Mouse (Mus musculus): ENCODE measurements around the gene Mmp2. TPM values are rescaled to one million over a fixed set of nuclear protein-coding genes. Genes with fewer than 3 reads are reported as not detected.
"Not testable (repeated sequence)": the region's sequence is repeated elsewhere in the genome, so short reads cannot be mapped to it uniquely, and the experiment has no call there.

Gene Mmp2
- polyA plus RNA-seq (2015; fragmentation: Nextera tagmentation; extraction: Ambion mirVana) = 245 and 256 TPM in 2 replicates

DNA sequence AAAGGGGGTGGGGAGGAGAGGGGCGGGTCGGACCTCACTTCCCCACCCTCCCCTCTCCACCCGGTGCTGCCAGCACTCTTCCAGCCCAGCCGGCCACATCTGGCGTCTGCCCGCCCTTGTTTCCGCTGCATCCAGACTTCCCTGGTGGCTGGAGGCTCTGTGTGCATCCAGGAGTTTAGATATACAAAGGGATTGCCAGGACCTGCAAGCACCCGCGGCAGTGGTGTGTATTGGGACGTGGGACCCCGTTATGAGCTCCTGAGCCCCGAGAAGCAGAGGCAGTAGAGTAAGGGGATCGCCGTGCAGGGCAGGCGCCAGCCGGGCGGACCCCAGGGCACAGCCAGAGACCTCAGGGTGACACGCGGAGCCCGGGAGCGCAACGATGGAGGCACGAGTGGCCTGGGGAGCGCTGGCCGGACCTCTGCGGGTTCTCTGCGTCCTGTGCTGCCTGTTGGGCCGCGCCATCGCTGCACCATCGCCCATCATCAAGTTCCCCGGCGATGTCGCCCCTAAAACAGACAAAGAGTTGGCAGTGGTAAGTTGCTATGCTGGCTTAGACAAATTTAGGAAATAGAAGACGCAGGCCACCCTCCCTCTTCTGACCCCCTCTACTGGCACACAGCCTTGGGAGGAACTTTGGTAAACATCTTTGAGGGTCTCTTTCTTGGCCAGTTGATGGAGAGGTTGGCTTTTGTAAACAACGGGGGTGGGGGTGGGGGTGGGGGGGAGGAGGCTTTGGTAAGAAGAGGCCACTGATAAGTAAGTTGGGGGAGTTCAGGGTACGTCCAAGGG is at the start of gene Mmp2:
TSS of gene Mmp2 (plus strand) at position 49 of the 792 bp plus-strand sequence.
- 0 out of 2 replicates have a peak, but pooled peaks cover 5% of the 10 kb centered on the region for H3K27me3 ChIP-seq
- H3K4me3 ChIP-seq = peak within 1 kb of the TSS; percentile 73
- peaks cover 23% of the 10 kb centered on the region for H3K36me3 ChIP-seq
- H3K27ac ChIP-seq = peak within 1 kb of the TSS; percentile 94
- H3K9ac ChIP-seq = peak within 1 kb of the TSS; percentile 90
- H3K4me1 ChIP-seq = peaks cover 30% of the 10 kb centered on the region
- ATAC-seq (ENCODE audit: low FRiP score, low read depth) = peak; percentile 84
- H3K9me3 ChIP-seq = no peaks in the 10 kb centered on the region
- under 1% methylated on average over 30 of the region's 37 CpGs for WGBS
- H3K4me2 ChIP-seq (replicated peaks) = peak within 1 kb of the TSS; percentile 77

DNA sequence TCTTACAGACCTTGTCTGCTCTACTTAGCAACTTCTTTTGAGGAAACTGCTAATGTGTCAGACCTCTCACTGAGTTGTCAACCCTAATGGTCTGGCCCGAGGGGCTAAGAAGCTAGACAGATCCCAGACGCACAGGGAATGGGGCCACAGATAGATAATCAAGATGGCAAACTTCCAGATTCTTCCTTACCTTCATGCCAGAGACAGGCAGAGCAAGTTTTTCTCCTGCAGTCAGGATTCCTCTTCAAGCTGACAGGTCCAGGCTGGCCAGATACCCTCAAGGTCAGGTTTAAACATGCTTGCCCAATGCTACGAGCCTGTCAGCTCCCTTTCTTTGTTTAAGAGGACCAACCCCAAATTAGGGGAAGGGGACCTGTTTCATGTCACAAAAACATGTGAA is 46.1 kb upstream of the Mmp2 start:
- Histone ChIP-seq H3K4me2 (replicated peaks) (no peak overlapping the region), H3K9ac (no peak overlapping the region), H3K4me1 (0 out of 2 replicates have a peak, but pooled peaks cover 3% of the 10 kb centered on the region), H3K27ac (no peak overlapping the region), H3K9me3 (no peaks in the 10 kb centered on the region), H3K4me3 (no peak overlapping the region), H3K27me3 (no peaks in the 10 kb centered on the region), H3K36me3 (no peaks in the 10 kb centered on the region)
- 50% methylated on average over 3 of the region's 3 CpGs for WGBS
- no peak for ATAC-seq (ENCODE audit: low FRiP score, low read depth)

DNA sequence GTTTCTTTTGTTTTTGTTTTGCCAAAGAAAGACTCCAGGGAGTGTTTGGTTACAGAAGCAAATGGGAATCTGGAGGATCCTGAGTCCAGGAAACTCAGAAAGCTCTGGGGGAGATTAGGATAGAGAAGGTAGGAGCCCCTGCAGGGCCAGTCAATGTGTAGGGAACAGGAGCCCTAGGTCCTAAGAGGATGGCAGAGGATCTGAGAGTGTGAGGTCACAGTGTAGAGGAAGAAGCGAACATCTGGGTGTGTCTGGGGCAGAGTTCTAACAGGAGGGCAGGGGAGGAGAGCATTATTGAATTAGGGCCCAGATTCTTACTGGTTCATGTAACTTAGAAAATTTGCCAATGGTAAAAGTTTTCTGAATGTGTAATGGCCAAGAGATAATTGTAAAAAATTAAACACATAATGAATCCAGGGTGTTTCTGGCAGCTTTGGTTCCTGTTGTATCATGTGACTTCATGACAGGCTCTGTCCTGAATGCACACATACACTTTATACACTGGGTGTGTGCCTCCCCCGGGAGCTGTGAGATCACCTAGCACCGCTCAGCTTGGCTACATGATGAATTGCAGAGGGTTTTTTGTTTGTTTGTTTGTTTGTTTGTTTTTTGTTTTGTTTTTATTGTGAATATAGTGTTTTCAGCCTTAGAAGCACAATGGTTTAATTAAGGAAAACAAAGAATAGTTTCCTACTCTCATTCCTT is 43.0 kb upstream of the Mmp2 start:
- Histone ChIP-seq H3K4me3 (no peak overlapping the region), H3K4me2 (replicated peaks) (no peak overlapping the region), H3K9ac (no peak overlapping the region), H3K27ac (no peak overlapping the region), H3K9me3 (0 out of 2 replicates have a peak, but pooled peaks cover 6% of the 10 kb centered on the region), H3K4me1 (no peaks in the 10 kb centered on the region), H3K36me3 (no peaks in the 10 kb centered on the region; the same call in 1 of the 2 replicates), H3K27me3 (no peaks in the 10 kb centered on the region)
- ATAC-seq (ENCODE audit: low FRiP score, low read depth) = no peak
- WGBS = 73% methylated on average over 3 of the region's 3 CpGs

DNA sequence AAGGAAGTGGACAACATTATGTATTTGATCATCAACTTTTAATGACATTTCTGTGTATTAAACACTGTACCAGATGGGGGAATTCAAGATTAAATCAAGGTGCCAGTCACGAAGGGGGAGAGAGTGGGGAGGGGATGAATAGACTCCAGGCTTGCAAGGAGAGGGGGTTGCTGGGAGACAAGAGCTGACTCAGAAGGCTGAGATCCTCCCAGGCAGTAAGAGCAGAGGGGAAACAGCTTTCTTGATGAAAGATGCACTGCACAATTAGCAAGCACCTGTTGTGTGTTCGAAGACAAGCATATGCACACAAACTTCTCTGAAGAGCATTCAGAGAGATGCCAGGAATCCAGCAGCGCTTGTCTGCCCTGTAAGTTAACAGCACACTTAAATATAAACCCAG is 36.3 kb upstream of the Mmp2 start:
- H3K4me1 ChIP-seq = peaks cover 5% of the 10 kb centered on the region; the same call in 1 of the 2 replicates
- no peaks in the 10 kb centered on the region; the same call in 1 of the 2 replicates for H3K36me3 ChIP-seq
- no peak overlapping the region for H3K27ac ChIP-seq
- 0 out of 2 replicates have a peak, but pooled peaks cover 6% of the 10 kb centered on the region for H3K9me3 ChIP-seq
- WGBS = 57% methylated on average over 3 of the region's 3 CpGs
- H3K27me3 ChIP-seq = no peaks in the 10 kb centered on the region
- H3K4me2 ChIP-seq (replicated peaks) = no peak overlapping the region
- no peak for ATAC-seq (ENCODE audit: low FRiP score, low read depth)
- H3K9ac ChIP-seq = no peak overlapping the region
- no peak overlapping the region for H3K4me3 ChIP-seq

DNA sequence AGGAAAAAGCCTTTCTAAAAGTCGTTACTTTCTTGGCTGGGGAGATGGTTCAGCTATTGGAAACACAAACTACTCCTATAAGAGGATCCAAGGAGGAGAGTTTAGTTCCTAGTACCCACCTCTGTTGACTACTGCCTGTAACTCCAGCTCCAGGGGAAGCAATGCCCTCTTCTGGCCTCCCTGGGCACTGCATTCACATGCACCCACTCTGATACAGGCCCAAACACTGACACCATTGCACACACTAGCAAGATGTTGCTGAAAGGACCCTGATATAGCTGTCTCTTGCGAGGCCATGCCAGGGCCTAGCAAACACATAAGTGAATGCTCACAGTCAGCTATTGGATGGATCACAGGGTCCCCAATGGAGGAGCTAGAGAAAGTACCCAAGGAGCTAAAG is 35.1 kb upstream of the Mmp2 start:
- H3K4me2 ChIP-seq (replicated peaks); H3K27me3 ChIP-seq; ATAC-seq (ENCODE audit: low FRiP score, low read depth); H3K9me3 ChIP-seq; H3K27ac ChIP-seq; H3K4me1 ChIP-seq; H3K36me3 ChIP-seq; H3K9ac ChIP-seq; H3K4me3 ChIP-seq: not testable (repeated sequence)
- 86% methylated on average over 2 of the region's 2 CpGs for WGBS

DNA sequence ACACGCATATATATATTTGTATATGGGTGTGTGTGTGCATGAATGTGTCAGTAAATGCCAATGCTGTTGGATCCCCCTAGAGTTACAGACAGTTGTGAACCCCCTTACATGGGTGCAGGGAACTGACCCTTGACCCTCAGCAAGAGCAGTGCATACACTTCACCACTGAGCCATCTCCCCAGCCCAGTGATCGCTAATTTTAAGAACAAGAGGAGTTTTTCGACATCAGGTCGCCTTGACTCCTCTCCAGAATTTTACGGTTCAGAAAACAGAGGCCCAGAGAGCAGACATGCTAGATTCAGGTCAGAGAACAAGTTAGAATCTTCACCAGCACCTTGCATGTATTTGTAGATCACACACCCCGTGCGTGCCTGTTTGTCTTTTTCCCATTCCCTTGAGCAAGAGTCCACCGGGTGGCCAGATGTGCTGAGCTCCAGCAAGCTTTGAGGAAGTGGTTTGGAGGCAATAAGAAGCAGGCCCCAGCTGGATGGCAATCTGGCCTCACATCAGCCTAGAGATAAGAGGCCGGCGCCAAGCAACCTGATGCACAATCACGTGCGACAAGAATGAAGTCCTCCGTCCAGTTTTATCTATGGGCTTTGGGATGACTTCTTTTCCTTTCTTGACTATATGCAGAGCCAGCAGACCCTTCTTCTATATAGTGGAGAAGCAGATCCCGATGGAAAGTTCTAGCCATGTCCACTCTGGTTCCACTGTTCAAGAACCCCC is 33.1 kb upstream of the Mmp2 start:
- H3K4me1 ChIP-seq = peaks cover 14% of the 10 kb centered on the region
- H3K27ac ChIP-seq = no peak overlapping the region
- no peaks in the 10 kb centered on the region for H3K36me3 ChIP-seq
- H3K27me3 ChIP-seq = no peaks in the 10 kb centered on the region
- no peak overlapping the region for H3K4me3 ChIP-seq
- 64% methylated on average over 14 of the region's 14 CpGs for WGBS
- no peak for ATAC-seq (ENCODE audit: low FRiP score, low read depth)
- H3K9ac ChIP-seq = no peak overlapping the region
- no peak overlapping the region for H3K4me2 ChIP-seq (replicated peaks)
- H3K9me3 ChIP-seq = no peaks in the 10 kb centered on the region

DNA sequence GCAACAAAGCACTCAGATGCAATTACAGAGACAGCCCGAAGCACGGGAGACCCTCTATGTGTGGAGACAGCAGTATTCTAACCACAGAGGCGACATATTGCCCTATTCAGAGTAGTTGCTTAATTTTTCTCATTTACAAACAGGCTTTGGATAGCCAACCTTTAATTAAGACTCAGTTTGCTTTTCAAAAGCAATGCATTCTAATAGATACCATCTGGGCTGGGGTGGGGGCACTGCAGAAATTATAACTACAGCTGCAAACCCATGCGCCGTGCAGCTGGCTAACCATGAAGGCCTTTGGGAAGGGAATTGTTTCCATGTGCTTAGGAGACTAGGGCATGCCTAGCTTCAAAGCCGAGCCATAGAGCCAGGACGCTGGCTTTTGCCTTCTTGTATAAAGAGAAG is 29.6 kb upstream of the Mmp2 start:
- no peak overlapping the region for H3K4me2 ChIP-seq (replicated peaks)
- peak overlapping the region; percentile 44; the same call in 1 of the 2 replicates for H3K27ac ChIP-seq
- 28% methylated on average over 7 of the region's 7 CpGs for WGBS
- no peaks in the 10 kb centered on the region for H3K9me3 ChIP-seq
- H3K27me3 ChIP-seq = no peaks in the 10 kb centered on the region
- no peak overlapping the region for H3K9ac ChIP-seq
- H3K36me3 ChIP-seq = no peaks in the 10 kb centered on the region
- no peak overlapping the region for H3K4me3 ChIP-seq
- no peak for ATAC-seq (ENCODE audit: low FRiP score, low read depth)
- peaks cover 16% of the 10 kb centered on the region for H3K4me1 ChIP-seq

DNA sequence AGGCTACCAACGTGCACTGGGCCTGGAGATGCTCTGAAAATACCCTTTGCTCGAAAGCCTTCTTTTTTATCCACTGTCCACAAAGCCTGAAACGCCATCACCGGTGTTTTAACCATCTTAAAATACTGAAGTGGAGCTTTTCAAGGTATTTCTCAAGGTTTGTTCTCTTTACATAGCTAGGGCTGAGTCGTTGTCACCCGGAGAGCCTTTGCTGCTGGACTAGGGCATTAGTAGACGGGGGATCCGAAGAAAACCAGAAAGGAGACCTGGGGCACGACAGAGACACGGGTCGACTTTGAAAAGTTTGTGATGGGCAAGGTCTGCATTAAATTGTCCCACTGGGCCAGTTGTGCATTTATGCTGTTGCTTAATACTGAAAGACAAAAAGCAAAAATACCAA is 27.7 kb upstream of the Mmp2 start:
- Histone ChIP-seq H3K27me3 (no peaks in the 10 kb centered on the region), H3K4me2 (replicated peaks) (no peak overlapping the region), H3K36me3 (no peaks in the 10 kb centered on the region), H3K9me3 (no peaks in the 10 kb centered on the region), H3K9ac (no peak overlapping the region), H3K4me1 (peaks cover 16% of the 10 kb centered on the region), H3K27ac (no peak overlapping the region), H3K4me3 (no peak overlapping the region)
- WGBS = 87% methylated on average over 11 of the region's 11 CpGs
- no peak for ATAC-seq (ENCODE audit: low FRiP score, low read depth)

DNA sequence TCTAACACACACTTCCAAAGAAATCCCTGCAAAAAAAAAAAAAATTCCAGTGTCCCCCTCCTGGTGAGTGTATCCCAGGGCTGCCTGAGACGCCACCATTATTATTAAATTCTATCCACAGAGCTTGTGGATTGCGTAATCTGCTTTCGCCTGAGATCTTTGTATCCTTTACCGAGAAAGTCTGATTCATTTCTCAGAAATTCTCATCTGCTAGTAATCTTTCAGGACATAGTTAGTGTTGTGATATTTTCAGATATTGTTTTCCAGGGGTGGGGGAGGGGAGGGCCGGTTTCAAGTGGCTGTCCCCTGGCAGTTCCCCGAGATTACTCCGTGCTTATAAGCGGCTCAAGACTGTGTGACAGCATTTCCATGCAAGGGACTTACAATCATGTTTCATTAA is 25.9 kb upstream of the Mmp2 start:
- Histone ChIP-seq H3K4me3 (no peak overlapping the region), H3K9me3 (no peaks in the 10 kb centered on the region), H3K27ac (no peak overlapping the region), H3K27me3 (no peaks in the 10 kb centered on the region), H3K36me3 (no peaks in the 10 kb centered on the region), H3K4me2 (replicated peaks) (0 out of 2 replicates have a peak overlapping the region, but pooled peaks have one; percentile 3), H3K4me1 (peaks cover 16% of the 10 kb centered on the region), H3K9ac (no peak overlapping the region)
- 40% methylated on average over 8 of the region's 8 CpGs for WGBS
- no peak for ATAC-seq (ENCODE audit: low FRiP score, low read depth)

DNA sequence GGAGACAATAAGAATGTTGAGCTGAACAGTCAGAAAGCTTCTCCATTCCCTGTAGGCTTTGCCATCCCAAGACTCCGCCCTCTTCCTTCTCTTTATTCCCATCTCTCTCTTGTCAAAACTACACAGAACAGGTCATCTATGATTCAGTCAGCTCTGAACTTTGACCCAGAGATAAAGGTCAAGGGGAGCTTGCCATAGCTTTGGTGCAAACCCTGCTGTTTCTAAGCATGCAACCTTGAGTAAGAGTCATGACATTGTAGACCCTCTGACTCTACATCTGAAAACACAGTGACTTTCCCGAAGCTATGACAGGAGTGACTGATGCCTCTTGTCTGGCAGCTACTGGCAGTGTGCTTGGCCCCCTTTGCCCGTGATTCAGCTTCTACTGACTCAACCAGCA is 24.5 kb upstream of the Mmp2 start:
- ATAC-seq (ENCODE audit: low FRiP score, low read depth) = no peak
- WGBS = 79% methylated on average over 3 of the region's 3 CpGs
- Histone ChIP-seq H3K36me3 (no peaks in the 10 kb centered on the region), H3K27ac (no peak overlapping the region), H3K4me2 (replicated peaks) (no peak overlapping the region), H3K9me3 (no peaks in the 10 kb centered on the region), H3K4me1 (peaks cover 15% of the 10 kb centered on the region), H3K9ac (no peak overlapping the region), H3K4me3 (no peak overlapping the region), H3K27me3 (no peaks in the 10 kb centered on the region)

DNA sequence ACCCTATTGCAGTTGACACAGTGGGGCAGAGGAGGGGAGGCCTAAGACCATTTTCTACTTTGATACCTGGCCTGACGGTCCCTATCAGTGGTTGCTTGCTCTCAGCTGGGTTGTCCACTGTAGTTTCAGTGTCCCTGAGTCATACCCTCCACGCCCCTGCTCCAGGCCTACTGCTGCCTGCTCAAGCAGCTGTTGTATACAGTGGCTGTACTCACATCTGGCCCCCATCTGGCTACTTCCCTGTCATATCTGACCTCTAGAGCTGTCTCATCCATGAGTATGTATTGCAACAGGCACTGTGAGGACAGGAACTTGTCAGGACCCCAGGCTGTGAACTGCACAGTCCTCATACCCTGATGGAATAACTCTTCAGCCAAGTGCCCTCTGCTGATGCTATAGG is 14.3 kb upstream of the Mmp2 start:
- H3K4me1 ChIP-seq = peaks cover 3% of the 10 kb centered on the region; the same call in 1 of the 2 replicates
- no peaks in the 10 kb centered on the region for H3K36me3 ChIP-seq
- H3K4me3 ChIP-seq = no peak overlapping the region
- H3K4me2 ChIP-seq (replicated peaks) = no peak overlapping the region
- no peak overlapping the region for H3K27ac ChIP-seq
- WGBS = 81% methylated on average over 2 of the region's 2 CpGs
- ATAC-seq (ENCODE audit: low FRiP score, low read depth) = no peak
- H3K9ac ChIP-seq = no peak overlapping the region
- H3K9me3 ChIP-seq = no peaks in the 10 kb centered on the region
- H3K27me3 ChIP-seq = 0 out of 2 replicates have a peak, but pooled peaks cover 5% of the 10 kb centered on the region

DNA sequence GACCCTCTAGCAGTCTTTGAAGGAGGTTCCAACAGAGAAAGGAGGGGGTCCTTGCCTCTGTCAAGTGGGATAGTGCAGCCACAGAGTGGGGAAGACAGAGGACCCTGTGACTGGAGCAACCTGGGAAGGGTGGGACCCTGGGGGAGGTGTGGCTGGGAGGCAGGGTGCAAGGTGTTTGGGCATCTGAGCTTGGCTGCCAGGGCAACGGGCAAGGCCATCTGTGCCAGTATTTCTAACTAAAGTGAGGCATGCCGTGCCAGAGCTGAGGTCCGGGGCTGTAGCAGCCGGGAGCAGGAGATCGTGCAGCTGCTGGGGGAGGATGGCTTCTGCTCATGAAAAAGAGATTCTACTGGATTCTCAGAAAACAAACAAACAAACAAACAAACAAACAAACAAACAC is 11.4 kb upstream of the Mmp2 start:
- no peak overlapping the region for H3K4me3 ChIP-seq
- H3K27me3 ChIP-seq = peaks cover 5% of the 10 kb centered on the region; the same call in 1 of the 2 replicates
- no peak overlapping the region for H3K4me2 ChIP-seq (replicated peaks)
- no peak for ATAC-seq (ENCODE audit: low FRiP score, low read depth)
- 86% methylated on average over 5 of the region's 5 CpGs for WGBS
- no peaks in the 10 kb centered on the region for H3K36me3 ChIP-seq
- no peak overlapping the region for H3K27ac ChIP-seq
- H3K9me3 ChIP-seq = no peaks in the 10 kb centered on the region
- H3K4me1 ChIP-seq = peaks cover 3% of the 10 kb centered on the region; the same call in 1 of the 2 replicates
- no peak overlapping the region for H3K9ac ChIP-seq

Data from limb, embryonic 13.5 days (tissue).